Mouse (Mus musculus) thymus, adult 2 months (tissue): ENCODE measurements around the gene E2f6.

Experiments used
- CTCF ChIP-seq: fragments of 200-500 bp; IDR thresholded peaks from 2 replicates; pipeline ENCODE4 v1.5.1; 2012; ENCODE audit warnings: mild to moderate bottlenecking, control low read depth, low read length, moderate library complexity, borderline replicate concordance; ENCODE audit not compliant: control insufficient read depth, poor library complexity, insufficient read depth; ENCODE audit errors: extremely low read depth
- POLR2A ChIP-seq: fragments of 200-500 bp; IDR thresholded peaks from 2 replicates; pipeline ENCODE4 v1.6.1; 2012; ENCODE audit warnings: mild to moderate bottlenecking, low read length, control low read depth, moderate library complexity; ENCODE audit not compliant: control insufficient read depth, poor library complexity, insufficient read depth; ENCODE audit errors: extremely low read depth

DNA sequence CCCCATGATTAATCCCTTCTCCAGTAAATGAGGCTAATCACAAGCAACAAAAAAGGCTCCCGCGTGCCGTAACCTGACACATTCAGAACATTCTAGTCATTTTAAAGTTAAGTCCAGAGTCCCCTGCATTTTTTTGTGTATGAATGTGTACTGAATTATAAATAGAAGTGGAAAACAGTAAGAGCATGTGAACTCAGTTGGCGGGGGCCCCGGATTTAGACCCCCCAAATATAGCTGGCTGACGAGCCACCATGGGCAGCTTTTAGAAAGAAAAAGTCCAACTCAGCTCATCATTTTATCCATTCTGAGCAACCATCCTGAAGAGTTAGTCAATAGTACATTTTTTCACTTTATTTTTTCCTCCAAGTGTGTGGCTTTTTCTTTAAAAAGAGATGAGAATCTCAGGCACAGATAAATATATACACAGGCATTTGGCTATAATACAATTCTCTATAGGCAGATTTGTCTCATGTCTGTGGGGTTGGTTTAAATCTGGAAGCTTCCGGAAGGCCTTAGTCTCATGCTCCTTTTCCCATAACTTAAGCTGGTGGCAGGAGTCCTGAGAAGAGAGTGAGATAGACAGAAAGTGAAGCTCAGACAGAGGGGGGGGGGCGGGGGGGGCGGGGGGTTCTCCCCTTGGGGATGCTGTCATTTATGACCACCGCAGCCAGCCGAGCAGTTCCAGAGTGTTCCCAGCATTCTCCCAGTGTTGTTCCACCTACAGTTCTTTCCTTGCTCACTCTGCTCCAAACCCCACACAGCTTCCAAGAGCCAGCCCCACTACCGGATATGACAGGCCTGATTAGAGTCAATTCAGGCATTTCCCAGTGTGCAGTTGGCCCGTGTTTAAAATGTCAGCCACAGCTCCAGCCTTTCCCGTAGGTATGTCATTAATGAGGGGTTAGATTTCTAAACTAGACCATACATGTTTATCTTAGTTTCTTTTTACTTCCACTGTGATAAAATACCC, 34.1 kb downstream of the E2f6 start:
- no peak for TF ChIP-seq POLR2A
- no peak for TF ChIP-seq CTCF
